Mouse (Mus musculus) heart, embryonic 12.5 days (tissue): ENCODE measurements at regions not wholly inside any gene's neighbourhood (a gene's known extent, or its start where the extent isn't known, plus 50 kb on each side); places are given as distances from the start of the nearest gene placed in this dataset.

Experiments
- ATAC-seq: fragments of 200-750 bp; cut with Nextera tagmentation; 2 replicates; pipeline ENCODE4 v1.8.0; 2017; ENCODE audit warnings: moderate TSS enrichment, moderate library complexity; ENCODE audit not compliant: insufficient number of reproducible peaks, low FRiP score
- H3K27ac ChIP-seq: fragments of 300-500 bp; sonication (generic); 2 replicates; pipeline ENCODE4 v1.5.1; 2016; ENCODE audit warnings: mild to moderate bottlenecking, moderate library complexity; ENCODE audit not compliant: poor library complexity, severe bottlenecking
- H3K27me3 ChIP-seq: fragments of 300-500 bp; sonication (generic); replicated peaks from 2 replicates; pipeline ENCODE4 v1.6.1; 2016; ENCODE audit warnings: mild to moderate bottlenecking, moderate library complexity
- H3K36me3 ChIP-seq: fragments of 300-500 bp; sonication (generic); 2 replicates; pipeline ENCODE4 v1.6.1; 2016; ENCODE audit warnings: mild to moderate bottlenecking, moderate library complexity
- H3K4me1 ChIP-seq: fragments of 300-500 bp; sonication (generic); replicated peaks from 2 replicates; pipeline ENCODE4 v1.6.1; 2016; ENCODE audit warnings: mild to moderate bottlenecking
- H3K4me2 ChIP-seq: fragments of 300-500 bp; sonication (generic); 2 replicates; pipeline ENCODE4 v1.6.1; 2016; ENCODE audit warnings: mild to moderate bottlenecking, moderate library complexity
- H3K4me3 ChIP-seq: fragments of 300-500 bp; sonication (generic); 2 replicates; pipeline ENCODE4 v1.5.1; 2016; ENCODE audit warnings: mild to moderate bottlenecking
- H3K9ac ChIP-seq: fragments of 300-500 bp; sonication (generic); 2 replicates; pipeline ENCODE4 v1.6.1; 2016; ENCODE audit warnings: mild to moderate bottlenecking, moderate library complexity
- H3K9me3 ChIP-seq: fragments of 300-500 bp; sonication (generic); replicated peaks from 2 replicates; pipeline ENCODE4 v1.6.1; 2016; ENCODE audit warnings: mild to moderate bottlenecking, moderate library complexity
- WGBS: fragments of 180-500 bp; shearing (Covaris S2); methylation state at CpG from one replicate; pipeline ENCODE4 v1.1.7; 2016; 5-methylcytosine and 5-hydroxymethylcytosine counted together

DNA sequence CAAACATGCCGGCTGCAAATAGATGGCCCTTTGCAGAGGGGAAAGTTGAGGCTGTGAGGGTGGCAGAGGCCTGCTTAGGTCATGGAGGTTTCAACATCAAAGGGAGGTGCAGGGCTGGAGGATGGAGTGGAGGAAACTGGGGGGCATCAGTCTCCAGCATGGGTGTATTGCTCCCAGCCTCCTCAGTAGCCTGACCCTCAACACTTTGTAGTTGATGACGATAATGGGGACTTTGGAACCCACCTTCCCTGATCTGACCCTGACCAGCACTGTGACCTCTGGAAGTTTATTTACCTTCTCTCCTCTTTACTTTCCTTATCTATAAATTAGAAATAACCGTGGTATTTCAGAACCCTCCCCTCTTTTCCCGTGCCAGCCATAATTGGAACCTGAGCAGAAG, 56.2 kb downstream of the Gm26897 start:
- H3K9ac ChIP-seq: no peak overlapping the region
- H3K4me1 ChIP-seq: peaks cover 52% of the 10 kb centered on the region
- no peaks in the 10 kb centered on the region for H3K36me3 ChIP-seq
- H3K27ac ChIP-seq: peak overlapping the region; percentile 29; the same call in 1 of the 2 replicates
- 35% methylated on average over 4 of the region's 4 CpGs for WGBS
- H3K4me3 ChIP-seq: no peak overlapping the region
- H3K4me2 ChIP-seq: no peak overlapping the region
- no peak for ATAC-seq
- H3K27me3 ChIP-seq: no peaks in the 10 kb centered on the region
- no peaks in the 10 kb centered on the region for H3K9me3 ChIP-seq

DNA sequence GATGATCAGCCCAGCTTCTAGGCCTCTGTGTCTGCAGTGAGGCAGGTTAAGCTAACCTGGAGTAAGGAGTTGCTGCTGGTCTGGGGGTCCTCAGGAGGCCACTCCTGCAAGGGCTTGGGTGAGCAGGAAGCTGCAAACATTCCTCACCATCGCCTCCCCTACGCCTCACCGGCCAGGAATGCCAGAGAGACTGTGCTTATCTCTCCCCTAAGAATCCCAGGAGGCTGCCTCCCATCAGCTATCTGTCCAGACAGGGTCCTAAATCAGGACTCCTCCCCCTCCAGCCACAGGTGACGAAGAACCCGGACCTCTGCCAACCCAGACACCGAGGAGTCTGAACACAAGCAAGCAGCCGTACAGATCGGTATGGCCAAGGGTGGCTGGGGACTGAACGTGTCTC, 56.8 kb downstream of the Gm26897 start:
- Histone ChIP-seq H3K27me3 (no peaks in the 10 kb centered on the region), H3K4me2 (peak overlapping the region; percentile 22), H3K27ac (peak overlapping the region; percentile 57; the same call in 1 of the 2 replicates), H3K4me1 (peaks cover 54% of the 10 kb centered on the region), H3K9ac (no peak overlapping the region), H3K4me3 (no peak overlapping the region), H3K36me3 (no peaks in the 10 kb centered on the region), H3K9me3 (no peaks in the 10 kb centered on the region)
- WGBS: 11% methylated on average over 9 of the region's 9 CpGs
- ATAC-seq: peak; percentile 46

DNA sequence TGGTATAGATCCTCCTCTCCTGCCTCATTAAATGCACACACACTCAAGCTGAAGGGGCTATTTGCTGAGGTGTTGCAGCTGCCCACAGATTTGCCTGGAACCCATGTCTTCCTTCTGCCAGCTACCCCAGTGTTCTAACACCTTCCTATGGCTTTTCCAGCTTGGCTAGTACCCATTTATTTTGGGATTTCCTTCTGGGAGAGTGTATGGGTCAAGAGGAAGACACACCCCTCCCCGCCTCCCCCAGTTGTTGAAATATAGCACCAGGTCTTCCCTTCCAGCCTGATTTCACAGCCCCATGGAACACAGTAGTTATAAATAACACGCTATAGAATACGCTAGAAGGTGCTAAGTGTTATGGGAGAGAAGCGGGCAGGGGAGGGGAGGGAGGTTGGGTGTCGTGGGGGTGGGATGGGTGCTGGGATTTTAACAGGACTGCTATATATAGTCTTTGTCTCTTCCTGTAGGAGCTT, 57.4 kb downstream of the Gm26897 start:
- ATAC-seq: no peak

DNA sequence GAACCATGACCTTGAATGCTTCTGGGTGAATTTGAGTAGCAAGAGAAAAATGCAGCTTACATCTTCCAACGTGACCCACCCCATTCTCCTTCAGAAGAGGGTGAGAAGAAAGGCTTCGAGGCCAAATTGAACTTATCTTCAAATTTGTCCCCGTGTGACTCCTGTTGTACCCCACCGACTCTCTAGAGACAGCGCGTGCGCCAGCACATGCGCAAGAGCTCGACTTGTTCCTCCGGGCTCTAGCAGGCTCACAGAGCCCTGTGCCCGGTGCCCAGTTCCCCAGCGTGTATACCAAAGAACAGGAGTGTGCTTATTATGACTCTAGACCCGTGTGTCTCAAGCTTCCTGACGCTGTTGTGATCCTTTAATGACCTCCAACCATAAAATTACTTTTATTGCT, 59.0 kb downstream of the Gm26897 start:
- WGBS: 83% methylated on average over 14 of the region's 14 CpGs
- H3K4me1 ChIP-seq: peaks cover 54% of the 10 kb centered on the region
- H3K9me3 ChIP-seq: no peaks in the 10 kb centered on the region
- H3K27ac ChIP-seq: no peak overlapping the region
- H3K9ac ChIP-seq: no peak overlapping the region
- no peak overlapping the region for H3K4me3 ChIP-seq
- H3K27me3 ChIP-seq: 0 out of 2 replicates have a peak, but pooled peaks cover 6% of the 10 kb centered on the region
- no peaks in the 10 kb centered on the region for H3K36me3 ChIP-seq
- ATAC-seq: no peak
- no peak overlapping the region for H3K4me2 ChIP-seq

More for the DNA sequence above, 57.4 kb downstream of the Gm26897 start:
- H3K9me3 ChIP-seq: no peaks in the 10 kb centered on the region
- WGBS: 34% methylated on average over 5 of the region's 5 CpGs
- no peak overlapping the region for H3K9ac ChIP-seq
- no peak overlapping the region for H3K4me3 ChIP-seq
- no peak overlapping the region for H3K4me2 ChIP-seq
- 0 out of 2 replicates have a peak, but pooled peaks cover under 1% of the 10 kb centered on the region for H3K27me3 ChIP-seq
- no peaks in the 10 kb centered on the region for H3K36me3 ChIP-seq
- peaks cover 54% of the 10 kb centered on the region for H3K4me1 ChIP-seq
- H3K27ac ChIP-seq: peak overlapping the region; percentile 57

DNA sequence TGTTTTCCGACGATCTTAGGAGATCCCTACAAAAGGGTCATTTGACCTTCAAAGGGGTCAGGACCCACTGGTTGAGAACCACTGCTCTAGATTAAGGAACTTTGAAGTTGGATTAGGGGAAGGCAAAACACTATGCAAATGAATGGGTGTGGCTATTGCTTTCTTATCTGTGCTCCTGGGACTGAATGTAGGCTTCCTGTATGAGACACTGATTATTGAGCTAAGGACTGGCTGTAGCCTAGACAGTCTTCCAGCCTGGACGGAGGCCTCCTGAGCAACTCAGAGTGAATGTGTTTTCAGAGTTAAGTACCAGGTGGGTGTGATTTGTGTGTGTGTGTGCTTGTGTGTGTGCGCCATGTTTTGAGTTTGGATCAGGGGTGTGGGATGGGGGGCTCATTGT, 59.5 kb downstream of the Gm26897 start:
- WGBS: 65% methylated on average over 4 of the region's 4 CpGs
- Histone ChIP-seq H3K36me3 (no peaks in the 10 kb centered on the region), H3K27me3 (0 out of 2 replicates have a peak, but pooled peaks cover 6% of the 10 kb centered on the region), H3K27ac (no peak overlapping the region), H3K9me3 (no peaks in the 10 kb centered on the region), H3K4me1 (peaks cover 54% of the 10 kb centered on the region), H3K4me3 (no peak overlapping the region), H3K9ac (no peak overlapping the region), H3K4me2 (no peak overlapping the region)
- no peak for ATAC-seq

DNA sequence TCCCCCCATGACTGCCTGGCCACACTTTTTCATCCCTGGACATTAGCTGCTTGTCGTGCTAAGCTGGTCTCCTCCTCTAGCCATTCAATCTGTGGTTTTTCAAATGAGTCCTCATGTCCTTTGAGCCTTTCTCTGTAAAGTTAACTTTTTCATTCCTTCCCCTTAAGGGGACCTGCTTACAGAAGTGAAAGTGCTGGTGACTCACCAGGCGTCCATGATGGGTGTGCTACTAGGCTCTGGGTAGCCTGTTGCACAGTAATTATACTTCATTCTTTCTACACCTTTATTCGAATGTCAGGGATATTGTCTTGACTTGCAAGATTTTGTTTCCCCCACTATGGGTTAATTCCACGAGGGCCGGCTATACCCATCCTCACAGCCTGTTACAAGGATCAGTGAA, 63.2 kb downstream of the Gm26897 start:
- no peak overlapping the region for H3K9ac ChIP-seq
- no peak overlapping the region for H3K4me2 ChIP-seq
- peaks cover 38% of the 10 kb centered on the region for H3K4me1 ChIP-seq
- H3K9me3 ChIP-seq: no peaks in the 10 kb centered on the region
- no peak for ATAC-seq
- no peak overlapping the region for H3K27ac ChIP-seq
- H3K4me3 ChIP-seq: no peak overlapping the region
- WGBS: 80% methylated on average over 5 of the region's 5 CpGs
- 0 out of 2 replicates have a peak, but pooled peaks cover 6% of the 10 kb centered on the region for H3K27me3 ChIP-seq
- no peaks in the 10 kb centered on the region for H3K36me3 ChIP-seq

DNA sequence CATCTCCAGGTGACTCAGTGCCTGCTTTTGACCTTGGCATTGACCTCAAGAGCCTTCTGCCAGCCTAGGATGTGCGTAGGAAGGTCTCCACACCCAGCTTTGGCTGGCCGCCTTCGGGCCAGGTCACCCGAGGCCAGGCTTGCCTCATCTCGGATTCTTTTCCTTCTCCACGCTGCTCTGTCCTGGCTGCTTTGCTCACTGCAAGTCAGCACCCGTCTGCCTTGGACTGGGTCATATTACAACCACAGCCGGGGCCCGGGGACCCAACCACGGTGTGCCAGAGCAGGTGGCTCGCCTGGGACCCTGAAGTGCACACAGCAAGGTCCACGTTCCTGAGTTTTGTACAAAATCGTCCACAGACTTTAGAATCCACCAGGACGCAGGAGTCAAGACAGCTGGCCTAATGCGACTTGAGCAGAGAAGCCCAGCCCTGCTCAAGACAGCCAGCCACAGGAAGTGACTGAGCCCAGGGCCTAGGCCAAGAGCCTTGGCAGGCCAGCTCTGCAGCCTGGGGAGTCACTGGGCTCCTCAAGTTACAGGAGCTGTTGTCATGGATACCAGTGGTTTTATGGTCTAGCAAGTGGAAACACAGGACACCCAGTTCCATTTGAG, 66.1 kb downstream of the Gm26897 start:
- H3K4me3 ChIP-seq: no peak overlapping the region
- ATAC-seq: peak; percentile 56; the same call in 1 of the 2 replicates
- 31% methylated on average over 15 of the region's 15 CpGs for WGBS
- no peaks in the 10 kb centered on the region for H3K9me3 ChIP-seq
- H3K36me3 ChIP-seq: no peaks in the 10 kb centered on the region
- H3K4me2 ChIP-seq: no peak overlapping the region
- peaks cover 10% of the 10 kb centered on the region for H3K27me3 ChIP-seq
- peak overlapping the region; percentile 36; the same call in 1 of the 2 replicates for H3K27ac ChIP-seq
- H3K4me1 ChIP-seq: peaks cover 10% of the 10 kb centered on the region
- no peak overlapping the region for H3K9ac ChIP-seq

DNA sequence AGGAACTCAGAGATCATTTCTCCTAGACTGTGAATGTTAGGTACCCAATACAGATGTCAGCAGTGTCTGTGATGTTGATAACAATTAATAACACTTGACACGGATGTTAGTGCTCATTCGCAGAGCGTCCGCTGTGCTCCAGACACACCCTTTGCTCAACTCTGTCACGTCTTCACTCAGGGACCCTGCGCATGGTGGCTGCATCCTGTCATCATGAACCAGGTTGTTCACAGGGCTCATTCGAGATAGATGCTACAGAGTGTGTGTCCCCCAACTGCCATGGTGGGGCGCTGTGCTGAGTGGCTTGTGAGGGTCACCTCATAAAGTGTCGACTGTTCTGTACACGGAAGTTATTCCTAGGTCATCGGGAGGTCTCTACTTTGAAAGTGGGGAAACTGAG, 66.8 kb downstream of the Gm26897 start:
- no peak for ATAC-seq
- H3K36me3 ChIP-seq: no peaks in the 10 kb centered on the region
- H3K27me3 ChIP-seq: peaks cover 15% of the 10 kb centered on the region
- H3K4me3 ChIP-seq: no peak overlapping the region
- no peak overlapping the region for H3K27ac ChIP-seq
- H3K9ac ChIP-seq: no peak overlapping the region
- WGBS: 76% methylated on average over 11 of the region's 11 CpGs
- no peak overlapping the region for H3K4me2 ChIP-seq
- H3K9me3 ChIP-seq: no peaks in the 10 kb centered on the region
- peaks cover 13% of the 10 kb centered on the region for H3K4me1 ChIP-seq

DNA sequence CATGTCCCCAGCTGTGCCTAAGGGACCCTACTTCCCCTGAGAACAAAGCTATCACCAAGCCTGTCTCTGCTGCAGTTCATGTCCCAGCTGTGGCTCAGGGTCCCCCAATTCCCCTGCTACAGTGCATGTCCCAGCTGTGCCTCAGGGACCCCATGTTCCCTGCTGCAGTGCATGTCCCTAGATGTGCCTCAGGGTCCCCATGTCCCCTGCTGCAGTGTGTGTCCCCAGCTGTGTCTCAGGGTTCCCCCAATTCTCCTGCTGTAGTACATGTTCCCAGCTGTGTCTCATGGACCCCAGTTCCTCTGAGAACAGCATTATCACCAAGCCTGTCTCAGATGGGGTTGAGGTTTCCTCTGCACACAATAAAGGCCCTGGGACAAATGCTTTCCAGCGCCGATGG, 67.3 kb downstream of the Gm26897 start:
- H3K9me3 ChIP-seq: no peaks in the 10 kb centered on the region
- H3K4me1 ChIP-seq: peaks cover 17% of the 10 kb centered on the region
- no peak overlapping the region for H3K9ac ChIP-seq
- no peak overlapping the region for H3K27ac ChIP-seq
- WGBS: 64% methylated on average over 2 of the region's 2 CpGs
- ATAC-seq: no peak
- H3K27me3 ChIP-seq: peaks cover 15% of the 10 kb centered on the region
- H3K36me3 ChIP-seq: no peaks in the 10 kb centered on the region
- H3K4me3 ChIP-seq: no peak overlapping the region
- no peak overlapping the region for H3K4me2 ChIP-seq

DNA sequence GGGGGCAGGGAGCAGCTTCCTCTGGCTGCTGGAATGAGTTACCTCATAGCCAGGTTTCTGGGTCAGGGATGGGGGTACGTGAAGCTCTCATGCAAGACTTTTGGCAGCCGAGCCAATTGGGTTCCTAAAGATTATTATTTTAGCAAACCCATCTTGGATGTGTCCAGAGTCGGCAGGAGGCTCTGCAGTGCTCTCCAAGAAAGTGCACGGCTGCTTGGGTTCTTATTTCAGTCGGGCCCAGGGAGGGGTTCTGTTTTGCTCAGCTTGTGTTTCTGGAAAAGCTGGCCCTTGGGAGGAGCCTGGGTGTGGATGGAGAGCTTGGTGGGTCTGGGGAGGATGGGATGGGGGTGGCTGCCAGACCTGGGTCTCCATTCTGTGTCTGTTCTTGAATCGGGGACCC, 70.8 kb downstream of the Gm26897 start:
- no peak for ATAC-seq
- Histone ChIP-seq H3K27me3 (peaks cover 20% of the 10 kb centered on the region), H3K9me3 (no peaks in the 10 kb centered on the region), H3K9ac (no peak overlapping the region), H3K4me1 (peaks cover 16% of the 10 kb centered on the region), H3K4me3 (no peak overlapping the region), H3K36me3 (no peaks in the 10 kb centered on the region), H3K4me2 (no peak overlapping the region), H3K27ac (no peak overlapping the region)
- 57% methylated on average over 6 of the region's 6 CpGs for WGBS

DNA sequence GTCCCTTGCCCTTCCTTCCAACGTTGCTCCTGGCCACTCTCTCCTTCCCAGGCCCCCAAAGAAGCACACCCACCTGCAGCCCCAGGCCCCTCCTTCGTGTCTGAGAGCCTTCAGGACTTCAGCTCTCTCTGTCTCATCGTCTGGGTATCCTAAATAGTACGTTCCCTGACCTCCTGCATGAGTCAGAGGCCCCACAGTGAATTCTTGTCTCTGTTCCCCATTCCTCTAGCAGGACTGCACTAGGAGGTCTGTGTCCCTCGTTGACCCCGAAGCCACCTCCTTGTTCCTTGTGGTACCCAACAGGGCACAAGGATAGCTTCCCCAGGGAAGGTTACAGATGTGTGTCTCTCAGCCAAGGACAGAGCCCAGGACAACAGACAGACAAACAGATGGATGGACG, 71.4 kb downstream of the Gm26897 start:
- H3K4me2 ChIP-seq: no peak overlapping the region
- H3K4me1 ChIP-seq: peaks cover 11% of the 10 kb centered on the region
- H3K9me3 ChIP-seq: no peaks in the 10 kb centered on the region
- 52% methylated on average over 7 of the region's 7 CpGs for WGBS
- no peak overlapping the region for H3K27ac ChIP-seq
- no peak overlapping the region for H3K9ac ChIP-seq
- H3K36me3 ChIP-seq: no peaks in the 10 kb centered on the region
- no peak for ATAC-seq
- peaks cover 20% of the 10 kb centered on the region for H3K27me3 ChIP-seq
- H3K4me3 ChIP-seq: no peak overlapping the region

DNA sequence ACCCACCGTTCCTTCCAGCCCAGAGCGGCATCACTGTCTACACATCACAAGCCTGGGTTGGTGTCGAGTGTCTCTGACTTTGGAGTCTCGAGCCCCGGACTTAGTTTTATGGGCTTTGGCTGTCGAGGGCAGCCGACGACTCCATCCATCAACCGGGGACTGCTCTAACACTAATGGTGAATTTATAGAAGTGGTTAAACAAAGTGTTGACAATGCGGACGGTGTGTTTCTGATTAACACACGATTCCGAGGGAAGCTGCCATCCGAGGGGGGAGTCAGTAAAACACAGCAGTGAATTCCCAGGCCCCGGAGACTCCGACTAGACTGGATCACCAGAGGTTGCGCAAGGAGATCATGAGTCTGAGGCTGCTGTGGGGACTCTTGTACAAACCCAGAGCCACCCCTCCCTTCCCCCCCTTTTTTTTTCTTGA, 72.1 kb downstream of the Gm26897 start:
- Histone ChIP-seq H3K9me3 (no peaks in the 10 kb centered on the region), H3K4me2 (no peak overlapping the region), H3K27ac (no peak overlapping the region), H3K27me3 (peaks cover 20% of the 10 kb centered on the region), H3K36me3 (no peaks in the 10 kb centered on the region), H3K4me1 (peaks cover 11% of the 10 kb centered on the region), H3K4me3 (no peak overlapping the region), H3K9ac (no peak overlapping the region)
- no peak for ATAC-seq
- 26% methylated on average over 17 of the region's 17 CpGs for WGBS
